Mouse (Mus musculus): ENCODE measurements around the gene Ptgir.

DNA sequence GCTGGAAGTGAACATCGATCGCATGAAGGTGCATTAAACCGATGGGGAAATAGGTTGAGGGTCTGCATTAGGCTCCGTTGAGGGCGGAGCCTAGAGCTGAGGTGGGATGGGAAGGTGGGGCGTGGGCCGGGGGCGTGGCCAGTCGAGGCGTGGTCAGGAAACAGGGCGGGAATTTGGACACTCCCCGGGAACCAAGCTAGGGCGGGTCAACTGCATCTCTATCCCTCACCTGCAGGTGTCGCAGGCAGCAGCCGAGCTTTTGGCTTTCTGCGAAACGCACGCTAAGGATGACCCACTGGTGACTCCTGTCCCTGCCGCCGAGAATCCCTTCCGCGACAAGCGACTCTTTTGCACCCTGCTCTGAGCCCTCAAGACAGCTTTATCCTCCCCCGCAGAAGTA lies 11.3 kb upstream of the Ptgir start:
- TF ChIP-seq TAL1 (IDR thresholded peaks at IDR 0.05; ENCODE audit: low read length) (no peak), GATA1 (IDR thresholded peaks at IDR 0.05; ENCODE audit: low read length) (no peak)
